Mouse (Mus musculus) leukemia stem cell, adult 10-12 weeks (primary cell): ENCODE measurements around the gene Hint3. TPM values are rescaled to one million over a fixed set of nuclear protein-coding genes. Genes with fewer than 3 reads are reported as not detected.

Experiments
- polyA plus RNA-seq: library from polyadenylated mRNA; stranded (reverse); fragments of >175 nt; gene quantifications from 2 replicates; pipeline ENCODE4 v1.2.3, GENCODE M21; 2012; ENCODE audit warnings: low replicate concordance

Hint3 gene
- 11.8 and 11.9 TPM in 2 replicates for polyA plus RNA-seq

DNA sequence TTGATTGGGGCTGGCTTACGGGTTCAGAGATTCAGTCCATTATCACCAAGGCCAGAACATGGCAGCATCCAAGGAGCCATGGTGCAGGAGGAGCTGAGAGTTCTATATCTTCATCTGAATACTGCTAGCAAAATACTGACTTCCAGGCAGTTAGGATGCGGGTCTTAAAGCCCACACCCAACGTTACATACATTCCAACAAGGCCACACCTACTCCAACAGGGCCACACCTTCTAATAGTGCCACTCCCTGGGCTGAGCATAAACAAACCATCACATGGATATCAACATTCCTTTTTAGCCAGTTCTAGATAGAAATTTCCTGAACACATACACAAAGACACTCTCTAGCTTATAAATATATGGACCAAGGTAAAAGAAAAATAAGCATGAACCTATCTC is at the start of gene Hint3:
Gene Hint3 (minus strand): TSS at position 120 of the 400 bp plus-strand sequence.

DNA sequence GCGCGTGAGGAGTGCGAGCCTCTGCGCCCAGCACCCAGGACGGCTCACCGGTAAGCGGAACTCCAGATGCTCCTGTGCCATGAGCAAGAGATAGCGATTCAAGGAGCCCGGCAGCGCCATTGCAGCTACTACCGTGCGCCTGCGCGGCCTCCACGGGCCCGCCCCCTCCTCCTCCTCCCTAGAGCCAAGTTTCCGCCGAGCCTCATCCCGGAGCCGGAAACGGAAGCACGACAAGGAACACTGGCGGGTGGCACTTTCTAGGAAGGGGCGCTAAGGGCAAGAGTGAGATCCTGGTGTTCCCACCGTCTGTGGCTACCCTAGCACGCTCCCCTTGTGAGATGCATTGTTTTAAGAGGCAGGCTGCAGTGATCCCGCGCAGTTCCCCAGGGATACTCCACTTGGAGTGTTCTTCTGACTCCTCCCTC is 28.9 kb downstream of the Hint3 start, which contains the start of gene Trmt11:
Gene Trmt11 (minus strand): TSS at position 208 of the 425 bp plus-strand sequence.

Other genes with a start within 250 kb of the Hint3 start
- 0.21 and 4.5 TPM in 2 replicates for gene Trmt11, start 28.9 kb downstream of the Hint3 start, polyA plus RNA-seq
- 27.7 and 34.7 TPM in 2 replicates for gene Ncoa7, start 173.7 kb upstream of the Hint3 start, polyA plus RNA-seq
- 0.28 and 0.81 TPM in 2 replicates for gene Hey2, start 213.2 kb upstream of the Hint3 start, polyA plus RNA-seq